Mouse (Mus musculus) spleen, adult 18-20 months (tissue): ENCODE results near the gene Adora2a.
"Not testable (repeated sequence)": the region's sequence is repeated elsewhere in the genome, so short reads cannot be mapped to it uniquely, and the experiment has no call there.

Source experiments
- DNase-seq, 2 experiments: peaks; one replicate each; pipeline ENCODE4 v3.0.0; 2022; ENCODE audit warnings: mixed read lengths in 2 of 2

Gene Adora2a

GRCm38 (mm10) chr10:75352541-75352940 lies 35.9 kb downstream of the Adora2a start:
- no peak for DNase-seq

- not testable (repeated sequence) for DNase-seq
These were observed 37.2 kb downstream of the Adora2a start for GRCm38 (mm10) chr10:75353838-75354241.

DNA sequence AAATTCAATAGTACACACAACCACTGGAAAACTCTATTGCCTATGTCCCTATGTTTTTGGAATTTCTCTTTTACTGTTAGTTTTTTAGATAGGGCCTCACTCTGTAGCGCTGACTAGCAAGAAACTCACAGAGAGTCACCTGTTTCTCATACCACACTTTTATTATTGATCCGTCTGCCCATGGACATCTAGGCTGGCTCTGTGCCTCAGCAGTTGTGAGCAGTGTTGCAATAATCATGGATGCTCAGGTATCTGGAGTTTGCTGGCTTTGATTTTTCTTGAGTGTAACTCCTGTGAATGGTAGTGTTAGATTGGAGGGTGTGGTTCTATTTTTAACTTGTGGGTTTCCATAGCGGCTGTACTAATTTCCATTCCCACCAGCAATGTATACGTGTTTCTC lies 38.7 kb downstream of the Adora2a start:
- DNase-seq: no peak

DNA sequence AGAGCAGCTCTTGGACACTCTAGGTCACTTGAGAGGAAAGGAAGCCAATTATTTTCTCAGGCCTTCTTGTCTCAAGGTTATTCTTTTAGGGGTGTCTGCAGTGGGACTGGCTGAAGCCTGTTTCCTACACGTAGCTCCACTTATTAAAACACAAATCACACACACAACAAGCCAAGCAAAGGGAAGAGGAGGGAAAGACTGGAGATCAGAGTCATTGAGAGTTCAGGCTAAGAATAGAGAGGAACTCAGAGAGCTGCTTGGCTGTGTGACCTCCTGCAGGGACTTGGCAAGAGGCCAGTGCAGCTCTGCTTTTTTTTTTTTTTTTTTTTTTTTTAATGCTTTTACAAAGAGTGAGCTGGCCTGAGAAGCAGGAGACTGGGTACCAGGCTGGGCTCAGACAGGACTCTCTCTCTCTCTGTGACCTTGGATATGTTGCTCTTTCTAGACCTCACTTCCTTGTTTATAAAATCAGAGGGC lies 47.6 kb downstream of the Adora2a start:
- not testable (repeated sequence) for DNase-seq

GRCm38 (mm10) chr10:75364796-75365195 lies 48.1 kb downstream of the Adora2a start:
- DNase-seq: no peak

GRCm38 (mm10) chr10:75365231-75365633 lies 48.6 kb downstream of the Adora2a start:
- DNase-seq: peak; percentile 8 to 25

DNA sequence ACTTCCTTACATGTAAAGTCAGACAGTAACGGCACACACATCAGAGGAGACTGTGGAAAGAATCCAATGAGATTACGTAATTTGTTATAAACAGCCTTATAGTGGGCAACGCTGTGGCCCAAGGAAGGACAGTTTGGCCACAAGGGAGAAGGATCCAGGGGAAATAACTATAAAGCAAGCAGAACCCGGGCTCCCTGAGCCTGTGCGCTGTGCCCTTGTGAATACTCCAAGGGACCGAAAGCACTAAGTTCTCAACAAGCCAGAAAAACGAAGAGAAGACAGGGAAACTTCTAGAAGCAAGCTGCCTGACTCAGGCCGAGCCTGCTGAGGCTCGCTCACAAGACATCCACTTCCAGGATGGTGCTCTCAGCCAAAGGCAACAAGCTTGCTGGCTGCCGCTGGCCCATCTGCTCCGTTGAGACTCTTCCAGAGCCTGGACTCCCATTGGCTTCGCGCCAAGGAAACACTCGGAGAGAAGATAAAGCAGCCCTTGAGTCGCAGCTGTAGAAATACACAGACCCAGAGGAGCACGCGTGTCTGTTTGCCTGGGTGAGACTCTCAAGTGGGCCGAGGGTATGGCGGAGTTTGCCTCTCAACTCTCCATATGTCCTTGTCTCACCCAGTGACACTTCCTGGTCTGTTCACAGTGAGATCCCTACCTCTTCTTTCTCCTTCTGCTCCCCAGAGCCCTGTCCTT lies 57.1 kb downstream of the Adora2a start:
- not testable (repeated sequence) for DNase-seq

GRCm38 (mm10) chr10:75378688-75379087 lies 62.0 kb downstream of the Adora2a start:
- DNase-seq: no peak
